Mouse (Mus musculus) E14TG2a.4 (cell line): Measurements from ENCODE around the gene Nrxn3.

Source experiments
- H3K27me3 ChIP-seq: 2 replicates; pipeline ENCODE4 v1.6.1; 2014; ENCODE audit warnings: low read length, control low read depth; ENCODE audit not compliant: insufficient read depth
- H3K36me3 ChIP-seq: 2 replicates; pipeline ENCODE4 v1.6.1; 2014; ENCODE audit warnings: low read length, control low read depth; ENCODE audit not compliant: insufficient read depth
- H3K4me1 ChIP-seq: replicated peaks from 2 replicates; pipeline ENCODE4 v1.6.1; 2014; ENCODE audit warnings: low read depth, low read length, control low read depth
- H3K4me3 ChIP-seq: replicated peaks from 2 replicates; pipeline ENCODE4 v1.5.1; 2014; ENCODE audit warnings: mild to moderate bottlenecking, low read length
- H3K9me3 ChIP-seq: 2 replicates; pipeline ENCODE4 v1.6.1; 2014; ENCODE audit warnings: low read length, control low read depth
- CTCF ChIP-seq: conservative IDR thresholded peaks from 2 replicates; pipeline ENCODE4 v1.5.1; 2014; ENCODE audit warnings: low read length
- NANOG ChIP-seq: IDR thresholded peaks from 2 replicates; pipeline ENCODE4 v1.6.1; 2014; ENCODE audit warnings: borderline replicate concordance, low read length, mixed read lengths
- POU5F1 ChIP-seq: IDR thresholded peaks from 2 replicates; pipeline ENCODE4 v1.6.1; 2014; ENCODE audit warnings: low read length, borderline replicate concordance

The Nrxn3 gene

DNA sequence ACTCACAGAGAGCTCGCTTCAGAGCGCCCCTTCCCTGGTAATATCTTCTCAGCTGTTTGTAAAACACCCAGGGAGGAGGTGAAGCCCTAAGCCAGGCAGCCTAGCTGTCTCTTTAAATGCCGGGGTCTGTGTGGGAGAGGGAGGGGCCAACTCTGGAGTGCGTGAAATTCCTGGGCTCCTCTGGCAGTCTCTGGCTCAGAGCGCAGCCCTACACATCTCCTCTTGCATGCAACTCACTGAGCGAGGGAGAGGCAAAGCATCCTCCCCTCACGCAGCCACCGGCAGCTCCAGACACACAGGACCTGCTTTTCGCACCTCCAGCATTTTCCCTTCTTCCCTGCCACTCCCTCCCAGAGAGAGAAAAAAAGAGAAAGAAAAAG lies at the start of gene Nrxn3:
TSS of gene Nrxn3 (plus strand) at position 186 of the 380 bp plus-strand sequence.
- H3K9me3 ChIP-seq, result no peaks in the 10 kb centered on the region
- no peak within 1 kb of the TSS for H3K4me3 ChIP-seq
- H3K27me3 ChIP-seq, result peaks cover 30% of the 10 kb centered on the region
- H3K4me1 ChIP-seq, result 0 out of 2 replicates have a peak, but pooled peaks cover 3% of the 10 kb centered on the region
- TF ChIP-seq POU5F1 (no peak), CTCF (no peak), NANOG (no peak)
- H3K36me3 ChIP-seq, result no peaks in the 10 kb centered on the region

DNA sequence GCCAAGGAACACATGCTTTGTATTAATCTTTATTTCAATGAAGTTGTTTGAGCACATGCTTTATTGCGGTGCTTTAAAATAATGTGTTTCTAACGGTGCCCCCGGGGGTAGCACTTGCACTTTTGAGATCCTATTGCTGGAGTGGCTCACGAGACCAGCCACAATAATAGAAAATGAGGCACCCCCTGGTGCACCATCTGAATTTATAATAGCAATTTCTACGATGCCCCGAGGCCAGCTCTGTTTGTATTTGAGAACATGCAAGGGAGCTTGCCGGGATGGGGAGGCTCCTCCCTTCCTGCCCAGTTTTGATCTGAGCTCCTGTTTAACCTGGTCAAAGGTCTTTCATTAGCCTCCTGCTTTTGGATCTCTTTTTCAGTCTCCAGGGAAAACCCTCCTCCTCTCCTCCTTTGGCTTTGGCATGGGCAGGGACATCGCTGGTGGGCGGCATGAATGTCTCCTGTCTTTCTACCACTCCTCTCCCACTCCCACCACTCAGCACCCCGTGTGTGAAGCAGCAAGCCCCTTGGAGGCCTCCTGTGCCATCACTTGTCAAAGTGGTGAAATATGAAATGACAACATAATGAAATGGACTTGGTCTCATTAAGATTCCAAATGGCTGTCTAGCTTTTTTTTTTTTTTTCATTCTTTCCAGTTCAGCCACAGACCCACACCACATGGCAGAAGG lies 18.4 kb upstream of the Nrxn3 start:
- 0 out of 2 replicates have a peak, but pooled peaks cover 8% of the 10 kb centered on the region for H3K4me1 ChIP-seq
- no peaks in the 10 kb centered on the region for H3K36me3 ChIP-seq
- no peaks in the 10 kb centered on the region for H3K27me3 ChIP-seq
- TF ChIP-seq NANOG (no peak), CTCF (no peak), POU5F1 (no peak)
- no peak overlapping the region for H3K4me3 ChIP-seq
- no peaks in the 10 kb centered on the region for H3K9me3 ChIP-seq

DNA sequence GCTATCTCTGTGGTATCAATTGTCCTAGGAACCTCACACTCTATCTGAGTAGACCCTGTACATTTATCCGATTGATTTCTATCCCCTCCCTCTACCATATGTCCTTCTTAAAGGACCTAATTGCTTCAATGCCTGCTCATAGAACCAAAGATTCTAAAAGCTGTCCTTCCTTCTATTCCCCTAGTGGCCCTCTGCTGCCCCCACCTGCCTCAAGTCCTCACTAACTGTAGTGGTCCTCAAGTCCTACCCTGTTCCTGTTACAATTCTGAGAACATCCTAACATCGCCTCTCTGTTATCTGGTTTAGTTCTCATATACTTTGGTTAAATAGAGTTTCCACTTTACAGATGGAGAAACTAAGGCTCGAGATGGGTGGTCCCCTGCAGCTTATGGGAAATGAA lies 16.7 kb upstream of the Nrxn3 start:
- 0 out of 2 replicates have a peak, but pooled peaks cover 8% of the 10 kb centered on the region for H3K4me1 ChIP-seq
- H3K4me3 ChIP-seq, result no peak overlapping the region
- H3K36me3 ChIP-seq, result no peaks in the 10 kb centered on the region
- no peaks in the 10 kb centered on the region for H3K9me3 ChIP-seq
- no peaks in the 10 kb centered on the region; the same call in 1 of the 2 replicates for H3K27me3 ChIP-seq
- no peak for TF ChIP-seq NANOG
- no peak for TF ChIP-seq POU5F1
- TF ChIP-seq CTCF, result no peak

DNA sequence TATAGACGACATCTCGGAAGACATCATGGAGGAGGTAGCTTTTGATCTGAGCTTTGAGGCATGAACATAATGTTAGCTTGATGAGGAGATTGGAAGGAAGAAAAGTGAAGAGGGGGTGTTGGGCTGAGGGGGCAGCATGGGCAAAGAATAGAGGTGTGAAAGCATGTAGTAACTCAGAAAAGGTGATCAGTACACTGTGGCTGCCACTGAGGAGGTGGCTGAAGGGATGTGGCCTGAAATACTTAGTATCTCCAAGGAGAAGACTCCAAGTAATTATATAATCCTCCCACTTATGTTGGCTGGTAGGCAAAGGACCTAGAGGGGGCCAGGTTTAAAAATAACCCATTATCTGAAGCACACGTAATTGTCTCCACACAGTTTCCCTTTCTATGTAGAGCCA lies 14.9 kb upstream of the Nrxn3 start:
- Histone ChIP-seq H3K4me1 (0 out of 2 replicates have a peak, but pooled peaks cover 8% of the 10 kb centered on the region), H3K9me3 (no peaks in the 10 kb centered on the region), H3K4me3 (no peak overlapping the region), H3K36me3 (no peaks in the 10 kb centered on the region), H3K27me3 (no peaks in the 10 kb centered on the region; the same call in 1 of the 2 replicates)
- TF ChIP-seq POU5F1, result no peak
- TF ChIP-seq CTCF, result no peak
- TF ChIP-seq NANOG, result no peak

DNA sequence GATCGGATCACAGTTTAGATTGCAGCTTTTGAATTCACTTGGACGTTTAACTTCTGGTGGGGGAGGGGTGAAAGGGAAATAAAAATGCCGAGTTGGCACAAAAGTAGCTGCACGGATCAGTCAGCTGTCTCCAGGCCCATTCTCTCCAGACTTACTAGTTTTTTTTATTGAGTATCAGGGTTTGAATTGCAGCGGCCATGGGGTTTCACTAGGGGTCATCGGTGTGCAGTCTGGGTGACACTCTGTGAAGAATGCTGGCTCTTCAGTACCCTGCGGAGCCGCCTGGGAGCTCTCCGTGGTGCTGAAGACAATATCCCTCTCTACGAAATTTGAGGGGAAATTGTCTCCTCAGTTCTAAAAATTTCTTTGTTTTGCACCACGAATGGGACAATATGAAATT lies 13.5 kb upstream of the Nrxn3 start:
- H3K9me3 ChIP-seq, result no peaks in the 10 kb centered on the region
- no peaks in the 10 kb centered on the region for H3K36me3 ChIP-seq
- H3K27me3 ChIP-seq, result no peaks in the 10 kb centered on the region; the same call in 1 of the 2 replicates
- H3K4me1 ChIP-seq, result 0 out of 2 replicates have a peak, but pooled peaks cover 6% of the 10 kb centered on the region
- H3K4me3 ChIP-seq, result no peak overlapping the region
- TF ChIP-seq POU5F1 (no peak), NANOG (no peak), CTCF (peak; percentile 48)

DNA sequence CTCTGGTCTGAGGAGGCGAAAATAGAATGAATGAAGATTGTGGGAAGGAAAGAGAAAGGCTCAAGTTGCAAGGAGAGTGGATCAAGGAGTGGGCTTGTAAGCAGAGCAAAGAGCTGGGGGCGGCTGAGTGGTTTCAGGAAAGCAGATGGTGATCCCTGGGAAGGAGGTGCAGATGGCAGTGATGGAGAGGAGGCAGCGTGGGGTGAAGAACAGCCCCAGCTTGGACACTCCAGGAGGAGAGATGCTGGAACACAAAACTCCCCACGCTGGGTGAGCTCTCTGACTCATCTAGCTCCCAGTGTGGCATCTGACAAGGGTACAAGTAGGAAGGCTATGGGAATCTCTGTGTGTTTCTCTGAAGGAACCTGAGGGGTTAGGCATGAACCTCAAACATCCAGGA lies 9.2 kb upstream of the Nrxn3 start:
- no peaks in the 10 kb centered on the region for H3K4me1 ChIP-seq
- TF ChIP-seq POU5F1, result no peak
- no peak for TF ChIP-seq NANOG
- TF ChIP-seq CTCF, result no peak
- H3K36me3 ChIP-seq, result no peaks in the 10 kb centered on the region
- H3K27me3 ChIP-seq, result peaks cover 2% of the 10 kb centered on the region; the same call in 1 of the 2 replicates
- no peak overlapping the region for H3K4me3 ChIP-seq
- no peaks in the 10 kb centered on the region for H3K9me3 ChIP-seq

DNA sequence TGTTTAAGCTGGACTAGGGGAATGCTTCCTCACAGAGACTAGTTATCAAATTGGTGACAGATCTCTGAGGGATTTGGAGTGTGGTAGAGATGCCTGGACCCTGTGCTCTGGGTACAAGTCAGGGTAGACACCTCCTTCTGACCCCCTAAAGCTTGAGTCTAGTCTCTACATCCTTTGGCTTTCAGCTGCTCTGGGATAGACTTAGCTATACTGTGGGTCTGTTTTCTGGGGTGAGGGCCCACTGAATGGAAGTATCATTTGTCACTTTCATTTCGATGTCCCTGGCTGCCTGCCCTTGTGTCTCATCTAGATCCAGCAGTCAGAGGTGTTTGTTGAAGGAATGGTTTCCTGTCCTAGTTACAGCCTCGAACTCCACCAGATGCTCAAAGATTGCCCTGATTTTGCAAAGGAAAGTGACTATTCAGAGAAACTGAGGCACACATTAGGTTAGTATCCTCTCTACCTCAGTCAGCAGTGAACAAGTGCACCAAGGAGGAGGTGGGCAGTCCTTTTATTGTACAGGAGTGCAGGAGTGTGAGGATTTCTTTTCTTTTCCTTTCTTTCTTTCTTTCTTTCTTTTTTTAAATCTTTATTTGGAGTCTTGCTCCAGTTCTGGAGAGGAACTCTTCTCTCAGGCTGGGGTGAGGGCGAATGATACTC lies 515 bp upstream of the Nrxn3 start:
- no peaks in the 10 kb centered on the region for H3K36me3 ChIP-seq
- H3K4me3 ChIP-seq, result no peak overlapping the region
- no peaks in the 10 kb centered on the region for H3K9me3 ChIP-seq
- H3K27me3 ChIP-seq, result peaks cover 30% of the 10 kb centered on the region
- TF ChIP-seq POU5F1 (no peak), CTCF (no peak), NANOG (no peak)
- 0 out of 2 replicates have a peak, but pooled peaks cover 3% of the 10 kb centered on the region for H3K4me1 ChIP-seq

DNA sequence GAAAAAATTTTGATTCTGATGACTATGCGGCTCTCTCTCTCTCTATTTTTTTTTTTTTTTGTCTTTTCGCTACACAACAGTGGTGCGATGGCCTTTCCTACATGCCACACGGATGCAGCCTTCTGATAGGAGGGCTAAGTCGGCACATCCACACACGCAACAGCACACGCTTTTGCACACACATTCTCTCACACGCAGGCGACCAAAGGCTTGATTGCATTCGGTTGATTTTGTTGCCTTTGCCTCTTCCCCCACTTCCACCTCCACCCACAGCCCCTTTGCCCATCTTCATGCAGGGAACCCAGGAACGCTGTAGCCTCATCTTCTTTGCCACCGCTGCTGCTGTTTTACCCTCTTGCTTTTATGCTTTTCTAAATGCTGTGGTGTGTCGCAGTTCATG lies 3.6 kb downstream of the Nrxn3 start:
- no peaks in the 10 kb centered on the region for H3K36me3 ChIP-seq
- no peak overlapping the region for H3K4me3 ChIP-seq
- 0 out of 2 replicates have a peak, but pooled peaks cover 3% of the 10 kb centered on the region for H3K4me1 ChIP-seq
- H3K27me3 ChIP-seq, result peaks cover 27% of the 10 kb centered on the region
- no peak for TF ChIP-seq POU5F1
- no peak for TF ChIP-seq NANOG
- H3K9me3 ChIP-seq, result no peaks in the 10 kb centered on the region
